Mouse (Mus musculus): Measurements from ENCODE around the gene Smco2. TPM values are rescaled to one million over a fixed set of nuclear protein-coding genes. Genes with fewer than 3 reads are reported as not detected.

The Smco2 gene
- total and polyA plus RNA-seq, 3 experiments, result not detected

- Histone ChIP-seq H3K4me1 (ENCODE audit: control insufficient read depth in 1 of 2, insufficient read depth in 2 of 2, low read length in 2 of 2) (peaks cover 3 to 9% of the 10 kb centered on the region in 2 experiments), H3K9ac (ENCODE audit: control insufficient read depth, low read depth, low read length, poor library complexity, severe bottlenecking) (no peak overlapping the region), H3K9me3 (replicated peaks; ENCODE audit: insufficient read depth, low read length) (no peaks in the 10 kb centered on the region), H3K27ac (ENCODE audit: control insufficient read depth, low read depth, low read length) (no peak overlapping the region), H3K36me3 (ENCODE audit: control insufficient read depth in 1 of 2, insufficient read depth in 2 of 2, low read length in 2 of 2) (peaks cover 0 to 15% of the 10 kb centered on the region in 2 experiments; a peak in 2 of 4 replicates), H3K4me3 (ENCODE audit: control insufficient read depth in 1 of 2, insufficient read depth in 1 of 2, low read depth in 2 of 2, low read length in 2 of 2) (no peak overlapping the region), H3K27me3 (ENCODE audit: control insufficient read depth in 1 of 2, insufficient read depth in 2 of 2, low read length in 2 of 2) (no peaks in the 10 kb centered on the region), H3K79me2 (ENCODE audit: control insufficient read depth, insufficient read depth, low read length, poor library complexity) (no peaks in the 10 kb centered on the region)
- DNase-seq (ENCODE audit: low read depth, low spot score), result no peak
- TF ChIP-seq CTCF (IDR thresholded peaks at IDR 0.05 in 2 of 3, conservative IDR thresholded peaks at IDR 0.05 in 1 of 3; ENCODE audit: control insufficient read depth in 1 of 3, insufficient read depth in 1 of 3, low read depth in 2 of 3, low read length in 3 of 3, poor library complexity in 1 of 3, severe bottlenecking in 1 of 3) (no peak), USF2 (IDR thresholded peaks at IDR 0.05; ENCODE audit: borderline replicate concordance in 1 of 2, insufficient read depth in 1 of 2, low read depth in 1 of 2, low read length in 2 of 2) (no peak), JUND (IDR thresholded peaks at IDR 0.05; ENCODE audit: low read depth, low read length) (no peak), NELFE (IDR thresholded peaks at IDR 0.05; ENCODE audit: low read depth, low read length) (no peak), RCOR1 (IDR thresholded peaks at IDR 0.05; ENCODE audit: low read depth, low read length) (no peak), ELF1 (IDR thresholded peaks at IDR 0.05; ENCODE audit: low read depth, low read length) (no peak), CHD2 (IDR thresholded peaks at IDR 0.05; ENCODE audit: low read length) (no peak), POLR2AphosphoS2 (IDR thresholded peaks at IDR 0.05; ENCODE audit: low read length) (no peak), KAT2A (conservative IDR thresholded peaks at IDR 0.05; ENCODE audit: low read depth, low read length) (no peak), GATA1 (IDR thresholded peaks at IDR 0.05; ENCODE audit: low read depth, low read length) (no peak), UBTF (IDR thresholded peaks at IDR 0.05; ENCODE audit: borderline replicate concordance, insufficient read depth, low read depth, low read length) (no peak), POLR2A (IDR thresholded peaks at IDR 0.05; ENCODE audit: control insufficient read depth in 1 of 2, insufficient read depth in 1 of 2, low read depth in 1 of 2, low read length in 2 of 2, poor library complexity in 1 of 2) (no peak), SIN3A (IDR thresholded peaks at IDR 0.05; ENCODE audit: low read length) (no peak), BHLHE40 (IDR thresholded peaks at IDR 0.05; ENCODE audit: borderline replicate concordance, low read depth, low read length) (no peak), RAD21 (IDR thresholded peaks at IDR 0.05; ENCODE audit: low read depth, low read length) (no peak)
These were observed 63.7 kb downstream of the Smco2 start for GRCm38 (mm10) chr6:146913489-146914198.

- TF ChIP-seq MAZ (IDR thresholded peaks at IDR 0.05; ENCODE audit: low read depth, low read length) (no peak), ZNF384 (IDR thresholded peaks at IDR 0.05; ENCODE audit: low read depth, low read length) (no peak), NRF1 (IDR thresholded peaks at IDR 0.05; ENCODE audit: insufficient read depth, low read depth, low read length, poor library complexity, severe bottlenecking) (no peak), USF1 (IDR thresholded peaks at IDR 0.05; ENCODE audit: low read depth, low read length) (no peak), MEF2A (IDR thresholded peaks at IDR 0.05; ENCODE audit: extremely low read depth, insufficient replicate concordance, low read depth, low read length, poor library complexity, severe bottlenecking) (no peak)
- Histone ChIP-seq H3K9ac (ENCODE audit: control insufficient read depth, low read depth, low read length, poor library complexity, severe bottlenecking) (no peak overlapping the region), H3K27me3 (ENCODE audit: control insufficient read depth in 1 of 2, insufficient read depth in 2 of 2, low read length in 2 of 2) (no peaks in the 10 kb centered on the region), H3K27ac (ENCODE audit: control insufficient read depth, low read depth, low read length) (no peak overlapping the region), H3K4me1 (ENCODE audit: control insufficient read depth in 1 of 2, insufficient read depth in 2 of 2, low read length in 2 of 2) (peaks cover 3 to 9% of the 10 kb centered on the region in 2 experiments), H3K36me3 (ENCODE audit: control insufficient read depth in 1 of 2, insufficient read depth in 2 of 2, low read length in 2 of 2) (peaks cover 0 to 15% of the 10 kb centered on the region in 2 experiments; a peak in 2 of 4 replicates), H3K9me3 (replicated peaks; ENCODE audit: insufficient read depth, low read length) (no peaks in the 10 kb centered on the region), H3K4me3 (ENCODE audit: control insufficient read depth in 1 of 2, insufficient read depth in 1 of 2, low read depth in 2 of 2, low read length in 2 of 2) (no peak overlapping the region), H3K79me2 (ENCODE audit: control insufficient read depth, insufficient read depth, low read length, poor library complexity) (no peaks in the 10 kb centered on the region)
- DNase-seq (ENCODE audit: low read depth, low spot score), result no peak
These were observed 65.9 kb downstream of the Smco2 start for GRCm38 (mm10) chr6:146915808-146916207.
